In the genomic region with DNA sequence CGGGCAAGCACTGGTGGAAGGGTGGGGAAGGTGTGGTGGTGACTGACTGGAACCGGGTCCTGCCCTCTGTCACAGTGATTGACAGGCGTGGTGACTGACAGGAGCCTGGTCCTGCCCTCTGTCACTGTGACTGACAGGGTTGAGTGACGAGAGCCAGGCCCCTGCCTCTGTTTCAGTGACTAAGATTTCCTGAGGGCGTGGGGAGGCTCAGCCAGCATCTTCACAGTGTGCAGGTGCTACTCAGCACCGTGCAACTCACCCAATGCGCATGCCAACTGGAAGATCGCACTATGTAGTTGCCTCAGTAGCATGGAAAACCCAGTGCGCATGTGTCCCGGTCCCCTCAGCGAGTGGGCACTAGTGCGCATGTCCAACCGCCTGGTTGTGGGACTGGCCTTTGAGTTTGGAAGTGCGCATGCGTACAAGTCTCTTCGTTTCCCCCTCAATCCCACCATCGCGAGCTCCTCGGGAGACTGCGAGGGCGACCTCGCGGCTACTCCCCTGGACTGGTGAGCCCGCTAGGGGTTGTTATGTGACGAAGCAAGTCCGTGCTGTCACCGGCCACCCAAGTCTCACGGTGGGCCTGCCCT, we compare ENCODE assay signal across 8 mouse cellular contexts. TPM values are rescaled to one million over a fixed set of nuclear protein-coding genes. Genes with fewer than 3 reads are reported as not detected.
A peak's percentile ranks its signal among the peaks of the same experiment; 100 is the strongest.
DNase-seq lines count a peak whose midpoint lies in the region; ATAC-seq and TF ChIP-seq lines count a peak whose summit lies in the region.

No protein-coding gene starts in this region.

- peak; percentile 99 for DNase-seq in ES-CJ7 (ENCODE audit: low read depth, low spot score)
- DNase-seq in heart, postnatal 25 days (ENCODE audit: low spot score), result peak; percentile 89
- peak; percentile 97 to 98 for DNase-seq in layer of hippocampus, adult 2 months (ENCODE audit: low spot score in 2 of 2)
- DNase-seq in lung, embryonic 14.5 days, result peak; percentile 98
- peak; percentile 98 for DNase-seq in thymus, adult 2 months

- TF ChIP-seq CTCF in layer of hippocampus, adult 2 months (conservative IDR thresholded peaks at IDR 0.05), result no peak
- no peak for TF ChIP-seq CTCF in lung, embryonic 14.5 days (IDR thresholded peaks at IDR 0.05; ENCODE audit: low read depth)
- TF ChIP-seq CTCF in olfactory bulb, adult 2 months (IDR thresholded peaks at IDR 0.05; ENCODE audit: insufficient read depth, low read depth, low read length), result no peak; the same call in 1 of the 2 replicates
- TF ChIP-seq CTCF in thymus, adult 2 months (IDR thresholded peaks at IDR 0.05; ENCODE audit: borderline replicate concordance, control insufficient read depth, extremely low read depth, insufficient read depth, low read length, poor library complexity), result peak; percentile 38; the same call in 1 of the 2 replicates

- peaks cover 16% of the 10 kb centered on the region for H3K4me1 ChIP-seq in forebrain, embryonic 15.5 days
- peaks cover 3% of the 10 kb centered on the region; the same call in 1 of the 2 replicates for H3K4me1 ChIP-seq in lung, embryonic 14.5 days (ENCODE audit: insufficient read depth)
- peaks cover 16% of the 10 kb centered on the region for H3K4me1 ChIP-seq in olfactory bulb, adult 2 months (ENCODE audit: control insufficient read depth, insufficient read depth, low read length)
- peaks cover 12% of the 10 kb centered on the region for H3K4me1 ChIP-seq in thymus, adult 2 months (replicated peaks; ENCODE audit: control insufficient read depth, insufficient read depth, low read length)

- H3K4me2 ChIP-seq in forebrain, embryonic 15.5 days (replicated peaks), result peak overlapping the region; percentile 92
- peak overlapping the region; percentile 93 for H3K4me2 ChIP-seq in lung, embryonic 14.5 days

- no peaks in the 10 kb centered on the region for H3K27me3 ChIP-seq in forebrain, embryonic 15.5 days
- H3K27me3 ChIP-seq in lung, embryonic 14.5 days (ENCODE audit: insufficient read depth, low read length), result no peaks in the 10 kb centered on the region
- no peaks in the 10 kb centered on the region for H3K27me3 ChIP-seq in thymus, adult 2 months (ENCODE audit: control insufficient read depth, insufficient read depth, low read length)

- peak overlapping the region; percentile 93 for H3K27ac ChIP-seq in forebrain, embryonic 15.5 days (replicated peaks)
- H3K27ac ChIP-seq in layer of hippocampus, adult 2 months, result peak overlapping the region; percentile 96
- H3K27ac ChIP-seq in lung, embryonic 14.5 days (ENCODE audit: low read depth), result peak overlapping the region; percentile 93
- H3K27ac ChIP-seq in olfactory bulb, adult 2 months (ENCODE audit: insufficient read depth, low read depth, low read length), result peak overlapping the region; percentile 93
- H3K27ac ChIP-seq in thymus, adult 2 months (ENCODE audit: control insufficient read depth, insufficient read depth, low read length), result peak overlapping the region; percentile 88

- intact Hi-C loops in heart, postnatal 25 days (cut with DNase I), result loop anchor here (1.0 to 5.0 kb wide), 2 partner anchors 38 to 128 kb away; a partner anchor contains a TSS

- peak; percentile 90 for TF ChIP-seq POLR2A in olfactory bulb, adult 2 months (IDR thresholded peaks at IDR 0.05; ENCODE audit: insufficient read depth, low read depth, low read length)
- peak; percentile 69 for TF ChIP-seq POLR2A in thymus, adult 2 months (IDR thresholded peaks at IDR 0.05; ENCODE audit: control insufficient read depth, extremely low read depth, insufficient read depth, low read length, poor library complexity)

- peak overlapping the region; percentile 65 for H3K9ac ChIP-seq in forebrain, embryonic 15.5 days (replicated peaks)
- H3K9ac ChIP-seq in lung, embryonic 14.5 days, result peak overlapping the region; percentile 68

- ATAC-seq in cerebellum, adult (ENCODE audit: insufficient number of reproducible peaks, low FRiP score, low TSS enrichment), result peak; percentile 89
- peak; percentile 97 for ATAC-seq in forebrain, embryonic 15.5 days (replicated peaks)
- ATAC-seq in lung, embryonic 14.5 days (ENCODE audit: insufficient read depth), result peak; percentile 95

- H3K9me3 ChIP-seq in forebrain, embryonic 15.5 days, result peaks cover 9% of the 10 kb centered on the region; the same call in 1 of the 2 replicates
- no peaks in the 10 kb centered on the region; the same call in 1 of the 2 replicates for H3K9me3 ChIP-seq in lung, embryonic 14.5 days (ENCODE audit: low read depth, low read length)

- peaks cover 8% of the 10 kb centered on the region; the same call in 1 of the 2 replicates for H3K36me3 ChIP-seq in forebrain, embryonic 15.5 days
- H3K36me3 ChIP-seq in lung, embryonic 14.5 days (ENCODE audit: insufficient read depth), result no peaks in the 10 kb centered on the region
- H3K36me3 ChIP-seq in thymus, adult 2 months (ENCODE audit: control insufficient read depth, insufficient read depth, low read length), result no peaks in the 10 kb centered on the region

- 1% methylated on average over 28 of the region's 28 CpGs for WGBS in forebrain, embryonic 15.5 days
- 1% methylated on average over 28 of the region's 28 CpGs for WGBS in lung, embryonic 14.5 days
- WGBS in olfactory bulb, adult 2 months, result under 1% methylated on average over 28 of the region's 28 CpGs
- under 1% methylated on average over 28 of the region's 28 CpGs for whole genome bisulfite sequencing in thymus, adult 2 months

- peak overlapping the region; percentile 78 for H3K4me3 ChIP-seq in forebrain, embryonic 15.5 days
- H3K4me3 ChIP-seq in layer of hippocampus, adult 2 months, result peak overlapping the region; percentile 96
- H3K4me3 ChIP-seq in lung, embryonic 14.5 days (ENCODE audit: low read depth, low read length), result peak overlapping the region; percentile 72
- peak overlapping the region; percentile 74 for H3K4me3 ChIP-seq in olfactory bulb, adult 2 months (ENCODE audit: insufficient read depth, low read depth, low read length)
- H3K4me3 ChIP-seq in thymus, adult 2 months (ENCODE audit: control insufficient read depth, insufficient read depth, low read length), result peak overlapping the region; percentile 81

RNA-seq across cellular contexts. Expression of a gene that starts 18.7 kb away (rescaled TPM):
- not detected in 2 replicates for polyA plus RNA-seq in forebrain, embryonic 15.5 days (2015; fragmentation: Nextera tagmentation; extraction: Ambion mirVana)
- not detected for total RNA-seq in heart, postnatal 25 days (2021)
- total RNA-seq in layer of hippocampus, adult 2 months (2021), result under 1 TPM; 0.31 to 0.49 TPM
- polyA plus RNA-seq in lung, embryonic 14.5 days (2014; fragmentation: Nextera tagmentation; extraction: Ambion mirVana), result not detected in 2 replicates
- polyA plus RNA-seq in olfactory bulb, adult 2 months (2012; ENCODE audit: insufficient read depth, insufficient read length, low replicate concordance, missing spikeins), result not detected in 2 replicates
- polyA plus RNA-seq in thymus, adult 2 months (2012; rRNA removed), result not detected in 2 replicates

RNA-seq across cellular contexts. Expression of a gene that starts 34.8 kb away (rescaled TPM):
- polyA plus RNA-seq in forebrain, embryonic 15.5 days (2015; fragmentation: Nextera tagmentation; extraction: Ambion mirVana), result 0.18 TPM in 1 of 2 replicates, not detected in the other
- not detected for total RNA-seq in heart, postnatal 25 days (2021)
- total RNA-seq in layer of hippocampus, adult 2 months (2021), result under 1 TPM in 1 of 2 experiments, not detected in 1; 0.26 TPM
- not detected in 2 replicates for polyA plus RNA-seq in lung, embryonic 14.5 days (2014; fragmentation: Nextera tagmentation; extraction: Ambion mirVana)
- polyA plus RNA-seq in olfactory bulb, adult 2 months (2012; ENCODE audit: insufficient read depth, insufficient read length, low replicate concordance, missing spikeins), result not detected in 2 replicates
- 0.04 TPM in 1 of 2 replicates, not detected in the other for polyA plus RNA-seq in thymus, adult 2 months (2012; rRNA removed)

RNA-seq across cellular contexts. Expression of a gene that starts 38.0 kb away (rescaled TPM):
- 20.4 and 21.0 TPM in 2 replicates for polyA plus RNA-seq in forebrain, embryonic 15.5 days (2015; fragmentation: Nextera tagmentation; extraction: Ambion mirVana)
- total RNA-seq in heart, postnatal 25 days (2021), result 10 to 100 TPM; 20.6 to 23.2 TPM
- 10 to 100 TPM; 66.5 to 68.5 TPM for total RNA-seq in layer of hippocampus, adult 2 months (2021)
- polyA plus RNA-seq in lung, embryonic 14.5 days (2014; fragmentation: Nextera tagmentation; extraction: Ambion mirVana), result 17.2 and 17.9 TPM in 2 replicates
- polyA plus RNA-seq in olfactory bulb, adult 2 months (2012; ENCODE audit: insufficient read depth, insufficient read length, low replicate concordance, missing spikeins), result not detected in 2 replicates
- polyA plus RNA-seq in thymus, adult 2 months (2012; rRNA removed), result 43.9 and 52.8 TPM in 2 replicates

Comparison
In these comparisons a context has a peak if more than half of its experiments do, and no peak if none do; other contexts are left out.
1. Peak in every context shown above with its lines: DNase-seq, ATAC-seq, H3K4me3 ChIP-seq and H3K27ac ChIP-seq.